Mouse (Mus musculus) gastrocnemius, postnatal 4 days (tissue): Measurements from ENCODE around the gene Fam69a. TPM values are rescaled to one million over a fixed set of nuclear protein-coding genes. Genes with fewer than 3 reads are reported as not detected.

ENCODE experiments used
- DNase-seq, 2 experiments: peaks; one replicate each; pipeline ENCODE4 v3.0.0; 2021 to 2022; ENCODE audit warnings: low spot score in 2 of 2, mixed read lengths in 2 of 2
- total RNA-seq, 2 experiments: library from RNA; stranded (reverse); gene quantifications; 2 replicates each; pipeline ENCODE4 v1.2.3; 2021

Gene Fam69a
- total RNA-seq, 2 experiments from 2014 or later: 40.2 to 49.6 TPM

- DNase-seq: peak in 1 of 2 experiments; percentile 14
Observed at GRCm38 (mm10) chr5:107866127-107867126, 120.5 kb downstream of the Fam69a start.

- DNase-seq: no peak
Observed at GRCm38 (mm10) chr5:107863971-107864370, 122.9 kb downstream of the Fam69a start.

GRCm38 (mm10) chr5:107858963-107859362, 127.9 kb downstream of the Fam69a start:
- no peak for DNase-seq

Other genes starting within 250 kb of the Fam69a start
- gene Ube2d2b, start 157.0 kb downstream of the Fam69a start, total RNA-seq: not detected
- gene Evi5, start 112.0 kb downstream of the Fam69a start, total RNA-seq: 10 to 100 TPM; 32.0 to 40.3 TPM
- gene Rpl5, start 86.6 kb downstream of the Fam69a start, total RNA-seq: 10 to 100 TPM; 71.1 to 82.8 TPM
- gene Mtf2, start 78.6 kb upstream of the Fam69a start, total RNA-seq: 10 to 100 TPM; 32.2 to 39.2 TPM
- gene Tmed5, start 145.5 kb upstream of the Fam69a start, total RNA-seq: 10 to 100 TPM; 17.3 to 20.3 TPM
- 1 to 10 TPM; 2.2 to 2.6 TPM for gene Ccdc18, start 145.8 kb upstream of the Fam69a start, total RNA-seq